Mouse (Mus musculus) right cerebral cortex, postnatal 25 days (tissue): ENCODE data around the gene Traf3.

ENCODE experiments used
- DNase-seq: peaks from one replicate; pipeline ENCODE4 v3.0.0; 2022

Gene Traf3

DNA sequence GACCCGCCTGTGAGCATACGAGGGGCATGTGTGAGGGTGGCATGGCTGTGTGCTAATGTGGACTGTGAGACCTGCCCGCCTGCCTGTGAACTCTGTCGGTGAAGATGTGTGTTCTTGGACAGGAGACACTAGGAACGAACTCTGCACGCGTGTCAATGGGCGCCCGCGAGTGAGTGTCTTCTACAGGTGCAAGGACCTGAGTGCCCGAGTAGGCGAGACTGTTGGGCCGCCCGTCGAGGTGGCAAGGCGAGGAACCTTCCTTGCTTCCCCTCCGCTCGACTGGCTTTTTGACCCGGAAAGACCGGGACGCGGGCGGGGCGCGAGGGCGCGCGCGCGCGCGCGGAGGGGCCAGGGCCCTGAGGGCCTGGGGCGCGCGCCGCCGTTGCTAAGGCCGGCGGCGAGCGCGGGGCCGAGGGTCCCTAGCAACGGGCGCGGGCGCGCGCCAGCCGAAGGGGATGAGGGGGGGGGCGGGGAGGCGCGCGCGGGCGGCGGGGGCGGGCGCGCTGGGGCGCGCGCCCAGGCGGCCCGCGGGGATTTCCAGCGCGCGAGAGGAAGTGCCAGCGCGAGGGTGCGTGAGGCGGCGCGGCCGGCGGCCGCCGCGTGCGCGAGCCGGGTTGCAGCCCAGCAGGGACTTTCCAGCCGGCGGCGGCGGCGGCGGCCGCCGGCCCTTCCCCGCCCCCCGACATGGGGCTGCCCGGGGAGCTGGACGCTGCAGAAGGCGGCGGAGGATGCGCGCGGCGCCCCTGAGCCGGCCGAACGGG lies at the start of gene Traf3:
Traf3 (plus strand) TSS at position 540 of the 761 bp plus-strand sequence.
- peak; percentile 65 for DNase-seq

DNA sequence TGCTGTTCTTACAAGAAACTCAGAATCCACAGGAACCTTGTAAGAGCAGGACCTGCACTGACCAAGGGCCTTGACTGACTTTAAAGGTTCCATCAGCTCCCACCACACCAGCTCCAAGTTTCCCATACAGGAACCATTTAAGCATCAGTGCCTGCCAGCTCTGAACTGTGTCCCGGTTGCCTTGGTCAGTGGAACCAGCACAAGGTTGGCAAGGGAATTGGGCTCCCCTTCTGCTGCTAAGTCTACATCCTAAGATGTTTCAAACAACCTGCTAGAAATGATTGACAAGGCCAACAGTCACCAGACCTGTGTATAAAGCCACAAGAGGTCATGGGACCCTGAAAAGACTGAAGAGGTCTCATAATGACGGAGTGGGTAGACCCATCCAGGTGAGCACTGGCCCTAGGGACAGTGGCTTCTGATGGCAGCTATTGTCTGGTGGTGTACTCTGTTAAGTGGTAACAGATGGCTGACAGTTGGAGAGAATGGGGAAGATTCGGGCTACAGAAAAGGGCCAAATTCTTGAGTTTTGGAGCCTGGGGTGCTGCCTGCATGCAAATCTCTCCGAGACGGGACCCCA lies 46.6 kb upstream of the Traf3 start:
- no peak for DNase-seq

DNA sequence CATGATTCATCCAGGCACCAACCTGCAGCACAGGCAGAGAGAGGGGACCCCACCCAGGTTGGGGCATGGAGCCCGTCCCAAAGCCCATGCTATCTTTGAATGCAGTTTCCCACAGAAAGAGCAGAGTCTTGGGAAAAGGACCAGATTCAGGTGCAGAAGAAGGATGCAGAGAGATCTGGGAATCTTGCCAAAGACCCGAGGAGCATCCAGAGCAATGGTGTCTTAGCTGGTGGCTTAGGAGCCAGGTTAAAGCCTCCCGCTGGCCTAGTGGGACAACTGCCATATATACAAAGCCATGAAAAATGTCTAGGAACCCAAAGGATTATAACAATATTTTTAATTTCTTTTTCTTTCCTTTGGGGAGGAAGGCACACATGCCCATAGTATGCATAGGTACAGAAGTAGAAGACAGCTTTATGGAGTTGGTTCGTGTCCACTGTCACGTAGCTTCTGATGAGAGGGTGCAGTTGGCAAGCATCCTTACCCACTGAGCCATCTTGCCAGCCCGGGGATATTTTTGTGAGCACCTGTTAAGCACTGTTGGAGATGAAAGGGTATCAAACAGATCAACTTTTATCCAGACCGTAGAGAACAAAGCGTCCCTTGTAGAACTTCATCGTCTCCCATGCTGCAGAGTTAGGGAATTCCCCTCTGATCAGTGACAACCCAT lies 45.1 kb upstream of the Traf3 start:
- no peak for DNase-seq

DNA sequence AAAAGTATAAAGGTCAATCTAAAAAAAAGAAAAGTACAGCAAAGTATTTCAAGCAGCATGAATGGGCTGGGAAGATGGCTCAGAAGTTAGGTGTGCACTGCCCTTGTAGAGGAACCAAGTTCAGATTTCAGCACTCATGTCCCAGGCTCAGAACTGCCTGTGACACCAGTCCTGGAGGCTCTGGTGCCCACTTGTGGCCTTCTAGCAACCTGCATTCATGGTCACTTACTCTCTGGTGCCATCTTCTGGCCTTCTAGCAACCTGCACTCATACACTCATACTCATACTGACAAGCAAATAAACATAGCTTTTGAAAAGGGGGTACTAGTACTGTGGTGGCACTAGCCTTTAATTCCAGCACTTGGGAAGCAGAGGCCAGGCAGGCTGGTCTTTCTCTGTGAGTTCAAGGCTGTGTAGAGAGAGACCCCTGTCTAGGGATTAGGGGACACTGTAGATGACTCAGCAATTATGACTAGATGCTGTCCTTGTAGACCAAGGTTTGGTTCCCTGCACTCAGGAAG lies 43.8 kb upstream of the Traf3 start:
- DNase-seq = no peak

GRCm38 (mm10) chr12:111124601-111125260 lies 41.4 kb upstream of the Traf3 start:
- DNase-seq = no peak

- DNase-seq = no peak
Observed at GRCm38 (mm10) chr12:111125666-111126065, 40.5 kb upstream of the Traf3 start.

GRCm38 (mm10) chr12:111134169-111134568 lies 32.0 kb upstream of the Traf3 start:
- DNase-seq = no peak

- no peak for DNase-seq
Observed at GRCm38 (mm10) chr12:111134791-111135733, 31.1 kb upstream of the Traf3 start.

- no peak for DNase-seq
Observed at GRCm38 (mm10) chr12:111135953-111136352, 30.2 kb upstream of the Traf3 start.

DNA sequence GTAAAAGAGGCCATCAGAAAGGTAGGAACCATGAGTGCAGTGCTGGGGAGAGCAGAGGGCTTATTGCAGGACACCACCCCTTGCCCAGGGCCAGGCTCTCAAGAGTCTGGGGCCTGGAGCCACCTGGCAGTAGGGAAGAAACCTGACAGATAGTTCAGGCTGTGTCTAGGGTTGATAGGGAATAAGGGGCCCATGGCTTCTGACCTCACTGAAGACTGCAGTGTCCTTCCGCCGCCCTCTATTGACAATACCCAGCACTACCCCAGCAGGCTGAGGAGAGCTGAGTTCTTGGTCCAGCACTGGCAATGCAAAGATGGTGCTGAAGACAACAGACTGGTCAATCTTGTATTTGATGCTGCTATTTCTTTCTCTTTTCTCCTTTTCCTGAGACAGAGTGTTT lies 29.1 kb upstream of the Traf3 start:
- no peak for DNase-seq

GRCm38 (mm10) chr12:111143005-111143508 lies 23.1 kb upstream of the Traf3 start:
- DNase-seq = no peak

DNA sequence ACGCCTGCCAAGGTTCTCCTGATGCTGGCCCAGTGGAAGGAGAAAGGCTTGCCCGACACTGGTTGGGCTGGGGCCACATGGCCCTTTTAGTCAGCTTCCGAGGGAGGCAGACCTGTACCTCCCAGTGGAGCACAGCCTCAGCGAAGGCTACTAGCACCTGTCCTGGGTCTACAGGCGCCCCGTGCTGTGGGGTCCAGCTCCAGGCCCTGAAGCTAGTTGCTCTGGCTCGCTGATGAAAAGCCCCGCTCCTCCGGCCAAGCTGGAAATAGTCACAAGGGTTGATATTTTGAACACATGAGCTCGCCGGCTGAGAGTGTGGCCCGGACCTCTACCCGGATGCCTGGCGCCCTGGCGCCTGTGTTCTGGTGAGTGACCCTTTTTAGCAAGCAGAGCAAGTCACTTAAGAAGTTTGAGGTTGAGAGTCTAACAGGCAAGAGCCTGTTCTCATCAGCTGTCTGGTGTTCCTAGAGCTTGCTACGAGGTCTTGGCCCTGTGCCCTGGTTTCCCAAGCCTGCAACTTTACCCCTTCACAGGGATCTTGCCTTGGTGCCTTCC lies 22.6 kb upstream of the Traf3 start:
- DNase-seq = no peak

GRCm38 (mm10) chr12:111144598-111144997 lies 21.6 kb upstream of the Traf3 start:
- DNase-seq = no peak

DNA sequence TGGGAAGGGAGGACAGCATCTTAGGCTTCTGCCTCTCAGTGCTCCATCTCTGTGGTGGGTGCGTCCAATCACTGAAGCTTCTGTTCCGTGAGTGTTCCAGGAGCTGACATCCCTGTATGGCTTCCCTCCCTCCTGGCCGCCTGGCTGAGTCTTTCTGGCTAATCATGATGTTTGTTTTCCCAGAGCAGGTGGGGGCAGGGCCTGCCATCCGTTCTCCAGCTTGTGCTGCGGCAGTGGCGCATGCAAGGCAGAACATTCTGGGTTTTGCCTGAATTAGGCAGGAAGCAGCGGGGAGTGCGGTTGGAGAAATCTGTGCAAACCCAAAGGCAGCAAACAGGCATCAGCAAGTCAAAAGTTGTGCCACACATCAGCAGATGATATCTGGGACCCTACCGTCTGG lies 20.9 kb upstream of the Traf3 start:
- DNase-seq = peak; percentile 62

GRCm38 (mm10) chr12:111149495-111150235 lies 16.5 kb upstream of the Traf3 start:
- no peak for DNase-seq

DNA sequence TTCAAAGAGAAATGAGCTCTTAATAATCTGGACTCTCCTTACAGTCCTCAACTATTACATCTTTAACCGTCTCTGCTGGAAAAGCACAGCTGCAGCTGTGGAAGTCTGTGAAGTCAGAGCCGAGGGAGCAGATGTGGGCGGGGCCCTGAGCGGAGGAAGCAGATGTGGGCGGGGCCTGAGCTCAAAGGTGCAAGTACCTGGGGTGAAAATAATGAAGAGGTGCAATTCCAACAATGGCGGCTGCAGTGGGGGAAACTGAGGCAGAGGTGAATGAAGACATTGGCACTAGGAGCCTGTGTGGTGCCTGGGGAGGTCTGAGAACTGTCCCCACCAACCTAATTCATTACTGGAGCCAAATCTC lies 16.0 kb upstream of the Traf3 start:
- DNase-seq = no peak

GRCm38 (mm10) chr12:111151422-111152156 lies 14.6 kb upstream of the Traf3 start:
- no peak for DNase-seq

DNA sequence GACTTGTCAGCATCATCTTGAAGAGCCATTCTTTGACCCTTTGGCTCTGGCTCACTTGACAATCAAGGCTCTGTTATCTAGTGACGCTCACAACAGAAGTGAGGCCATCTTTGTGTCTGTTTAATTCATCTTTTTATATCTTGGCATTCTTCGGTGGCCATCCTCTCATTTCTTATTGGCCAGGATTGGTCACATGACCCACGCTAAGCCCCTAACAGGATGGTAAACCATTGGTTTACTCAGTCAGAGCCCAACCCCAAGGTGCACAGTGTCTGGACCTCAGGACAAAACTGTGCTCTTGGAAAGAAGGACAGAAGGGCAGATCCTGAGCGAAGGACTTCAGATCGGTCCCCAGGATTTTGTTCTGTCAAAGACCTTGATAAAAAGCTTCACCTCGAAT lies 13.6 kb upstream of the Traf3 start:
- DNase-seq = no peak

- no peak for DNase-seq
Observed at GRCm38 (mm10) chr12:111152981-111153710, 13.0 kb upstream of the Traf3 start.

- DNase-seq = no peak
Observed at GRCm38 (mm10) chr12:111153946-111154345, 12.2 kb upstream of the Traf3 start.
